Mouse (Mus musculus): ENCODE measurements around the gene Rad50.

- TF ChIP-seq CTCF (IDR thresholded peaks at IDR 0.05; ENCODE audit: extremely low read depth, insufficient read depth, low read length) (no peak), POLR2A (IDR thresholded peaks at IDR 0.05; ENCODE audit: extremely low read depth, insufficient read depth, low read length) (no peak)
Measured at GRCm38 (mm10) chr11:53644017-53644416, 63.1 kb downstream of the Rad50 start.

Data from cortical plate, adult 2 months (tissue).